Mouse (Mus musculus): Measurements from ENCODE around the gene Retsat. TPM values are rescaled to one million over a fixed set of nuclear protein-coding genes. Genes with fewer than 3 reads are reported as not detected.
A peak's percentile ranks its signal among the peaks of the same experiment; 100 is the strongest.

Retsat gene
- 100 to 1,000 TPM; 185 to 218 TPM for total RNA-seq (2021)

- peak; percentile 94 to 95 for DNase-seq
- intact Hi-C loops (cut with DNase I): loop anchor here (2.0 kb wide), 1 partner anchor 27 kb away; no protein-coding TSS in a partner anchor
Measured at GRCm38 (mm10) chr6:72597956-72598753, at the start of gene Retsat, which contains the start of gene Elmod3. TSS of gene Retsat (plus strand) at chr6:72598475. TSS of gene Elmod3 (minus strand) at chr6:72598413.

DNA sequence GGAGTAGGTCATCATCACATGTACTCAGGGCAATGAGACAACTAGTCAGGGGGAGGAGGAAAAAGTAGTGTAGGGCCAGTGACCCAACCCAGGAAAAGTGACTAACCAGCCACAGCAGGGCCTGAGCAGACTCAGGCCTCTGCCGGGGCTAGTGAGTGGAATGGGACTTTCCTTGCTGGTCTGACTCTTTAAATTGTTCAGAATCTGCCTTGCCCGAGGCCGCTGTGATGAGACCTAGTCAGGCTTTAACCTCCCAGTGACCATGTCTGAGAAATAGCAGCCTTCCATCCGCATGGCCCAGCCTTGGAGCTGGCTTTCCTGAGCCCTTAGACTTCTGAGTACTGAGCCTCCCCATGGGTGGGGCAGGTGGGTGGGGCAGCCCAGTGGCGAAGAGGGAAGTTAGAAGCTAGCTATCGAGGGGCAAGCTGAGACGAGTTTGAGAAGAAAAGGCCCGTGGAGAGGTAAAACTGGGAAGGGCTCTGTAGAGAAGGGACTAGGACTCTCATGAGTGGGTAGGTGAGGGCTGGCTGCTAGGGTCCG, 49.2 kb upstream of the Retsat start:
- peak; percentile 55 to 61 for DNase-seq

GRCm38 (mm10) chr6:72550025-72550424, 48.2 kb upstream of the Retsat start:
- DNase-seq: no peak
- intact Hi-C loops (cut with DNase I): no loop called here

More for the DNA sequence above, 49.2 kb upstream of the Retsat start:
- intact Hi-C loops (cut with DNase I): no loop called here

DNA sequence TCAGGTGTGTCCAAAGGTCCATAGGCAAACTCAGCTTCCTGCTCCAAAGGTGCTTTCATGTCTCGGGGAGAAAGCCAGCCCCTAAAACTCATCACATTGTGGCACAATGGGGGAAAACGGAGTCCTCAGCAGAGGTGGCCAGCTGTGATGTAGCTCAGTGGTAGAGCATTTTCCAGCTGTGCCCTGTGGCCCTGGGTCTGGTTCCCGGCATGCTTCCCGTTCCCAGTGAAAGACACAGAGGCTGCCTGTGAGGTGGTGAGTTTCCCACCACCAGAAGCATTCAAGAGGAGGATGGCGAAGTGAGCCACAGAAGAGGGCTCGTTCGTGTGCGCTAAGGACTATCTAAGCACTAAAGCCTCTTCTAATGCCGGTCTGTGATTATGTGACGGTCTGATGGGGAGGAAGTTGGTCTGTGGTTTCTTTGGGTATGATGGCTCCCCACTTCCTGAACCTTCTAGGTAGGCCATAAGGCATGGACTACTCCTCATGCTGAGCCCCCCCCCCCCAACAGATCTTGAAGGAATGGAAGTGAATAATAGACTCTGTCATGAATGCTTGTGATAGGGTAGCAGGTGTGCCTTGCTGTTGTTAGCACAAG, 47.7 kb upstream of the Retsat start:
- no peak for DNase-seq
- intact Hi-C loops (cut with DNase I): no loop called here

DNA sequence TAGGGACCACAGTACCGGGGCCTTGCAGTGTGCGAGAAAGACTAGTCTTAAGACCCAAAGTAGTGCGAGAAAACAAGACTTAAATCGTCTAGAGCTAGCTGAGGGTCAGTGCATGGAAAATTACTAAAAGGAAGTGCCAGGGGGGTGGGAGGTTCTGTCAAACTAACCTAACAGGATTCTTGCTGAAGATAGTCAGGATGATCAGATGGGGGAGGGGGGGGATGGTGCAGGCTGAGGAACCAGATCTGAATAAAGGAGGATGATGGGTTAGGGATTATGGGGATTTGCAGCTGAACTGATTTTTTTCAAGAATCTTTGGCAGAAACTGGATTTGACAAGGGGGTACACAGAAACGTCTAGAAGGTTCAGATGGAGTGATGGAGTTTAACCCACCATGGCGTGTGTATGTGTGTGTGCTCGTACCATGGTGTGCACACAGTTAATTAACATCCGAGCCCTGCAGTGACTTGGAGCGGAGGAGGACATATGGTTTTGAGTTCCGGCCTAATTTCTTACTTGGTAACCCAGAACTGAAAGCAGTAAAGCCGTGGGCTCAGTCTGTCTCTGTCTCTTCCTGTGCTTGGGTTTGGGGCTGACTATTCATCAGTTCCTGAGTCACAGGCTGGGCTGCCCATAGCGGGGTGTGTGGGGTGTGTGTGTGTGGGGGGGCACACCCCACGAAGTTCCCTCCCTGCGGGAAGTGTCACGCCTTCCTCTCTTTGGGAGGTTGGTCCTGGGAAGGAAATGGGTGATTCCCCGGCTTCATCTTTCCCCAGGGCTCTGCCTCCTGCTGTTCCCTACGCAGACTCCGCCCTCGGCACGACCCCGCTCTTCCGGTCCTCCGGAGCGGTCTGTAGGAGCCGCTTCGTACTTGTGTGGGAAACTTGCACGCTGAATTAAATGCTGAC, 45.9 kb upstream of the Retsat start:
- peak; percentile 66 to 76 for DNase-seq

GRCm38 (mm10) chr6:72553079-72553412, 45.2 kb upstream of the Retsat start:
- intact Hi-C loops (cut with DNase I): no loop called here
- DNase-seq: no peak

More for the DNA sequence above, 45.9 kb upstream of the Retsat start:
- intact Hi-C loops (cut with DNase I): no loop called here

DNA sequence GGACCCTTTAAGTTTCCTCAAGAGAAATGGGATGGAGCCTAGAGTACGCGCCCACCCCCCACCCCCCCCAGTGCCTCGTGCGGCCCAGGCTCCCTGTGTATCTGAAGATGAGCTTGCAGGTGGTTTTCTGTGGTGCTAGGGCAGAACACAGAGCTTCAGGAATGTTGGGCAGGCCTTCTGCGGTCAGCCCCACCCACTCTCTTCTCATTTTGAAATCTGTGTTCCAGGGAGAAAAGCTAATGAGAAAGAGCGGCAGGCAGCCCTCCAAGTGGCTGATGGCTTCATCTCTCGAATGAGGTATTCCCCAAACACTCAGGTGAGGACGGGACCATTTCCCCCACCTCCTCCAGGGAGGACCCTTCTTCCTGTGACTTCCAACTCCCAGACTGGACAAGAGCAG, 37.5 kb upstream of the Retsat start:
- intact Hi-C loops (cut with DNase I): no loop called here
- DNase-seq: no peak

DNA sequence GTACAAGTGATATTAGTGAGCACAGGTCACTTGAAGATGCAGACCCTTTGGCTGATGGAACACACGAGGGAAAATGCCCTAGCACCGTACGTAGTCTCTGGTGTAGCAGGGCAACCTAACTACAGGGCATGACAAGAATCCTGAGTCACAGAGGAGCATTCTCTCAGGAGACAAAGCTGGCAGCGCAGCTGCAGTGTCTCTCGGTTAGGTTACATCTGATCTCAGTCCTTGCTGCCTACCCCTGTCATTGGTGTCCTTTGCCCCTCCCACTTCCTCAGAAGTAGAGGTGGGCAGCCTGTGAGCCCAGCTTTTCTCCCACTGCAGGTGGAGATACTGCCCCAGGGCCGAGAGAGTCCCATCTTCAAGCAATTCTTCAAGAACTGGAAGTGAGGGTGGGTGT, 35.8 kb upstream of the Retsat start:
- DNase-seq: no peak
- intact Hi-C loops (cut with DNase I): no loop called here

DNA sequence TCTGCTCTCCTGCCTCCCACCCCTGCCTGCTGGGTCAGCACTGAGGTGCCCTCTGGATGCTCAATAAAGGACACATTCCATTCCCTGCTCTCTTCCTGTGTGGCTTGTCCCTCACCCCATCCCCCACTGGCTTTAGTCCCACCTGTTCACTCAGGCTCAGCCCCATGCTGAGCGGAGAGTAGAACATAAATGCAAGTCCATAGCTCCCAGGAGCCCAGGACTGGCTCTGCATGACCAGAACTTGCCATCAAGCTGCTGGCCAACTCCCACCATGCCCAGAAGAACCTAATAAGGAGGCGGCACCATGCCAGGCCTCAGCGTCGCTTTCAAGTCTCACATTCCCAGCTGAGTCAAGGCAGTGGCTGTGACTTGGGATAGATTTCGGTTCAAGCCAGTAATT, 35.4 kb upstream of the Retsat start:
- DNase-seq: no peak
- intact Hi-C loops (cut with DNase I): no loop called here

DNA sequence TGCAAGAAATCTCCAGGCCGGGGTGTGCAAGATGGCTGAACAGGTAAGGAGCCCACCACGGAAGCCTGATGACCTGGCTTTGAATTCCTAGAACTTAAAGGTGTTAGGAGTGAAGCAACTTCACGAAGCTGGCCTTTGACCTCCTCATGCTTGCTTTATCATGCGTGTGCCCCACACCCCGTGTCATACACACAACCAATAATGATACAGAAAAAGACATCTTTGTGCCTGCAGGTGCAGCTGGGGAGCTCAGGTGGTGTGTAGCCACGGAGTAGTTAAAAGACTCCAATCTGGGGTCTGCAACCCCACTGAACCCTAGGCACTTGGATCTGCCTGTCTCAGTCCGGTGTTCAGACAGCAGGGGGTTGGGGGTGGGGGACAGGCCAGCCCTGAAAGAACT, 32.8 kb upstream of the Retsat start:
- no peak for DNase-seq
- intact Hi-C loops (cut with DNase I): no loop called here

DNA sequence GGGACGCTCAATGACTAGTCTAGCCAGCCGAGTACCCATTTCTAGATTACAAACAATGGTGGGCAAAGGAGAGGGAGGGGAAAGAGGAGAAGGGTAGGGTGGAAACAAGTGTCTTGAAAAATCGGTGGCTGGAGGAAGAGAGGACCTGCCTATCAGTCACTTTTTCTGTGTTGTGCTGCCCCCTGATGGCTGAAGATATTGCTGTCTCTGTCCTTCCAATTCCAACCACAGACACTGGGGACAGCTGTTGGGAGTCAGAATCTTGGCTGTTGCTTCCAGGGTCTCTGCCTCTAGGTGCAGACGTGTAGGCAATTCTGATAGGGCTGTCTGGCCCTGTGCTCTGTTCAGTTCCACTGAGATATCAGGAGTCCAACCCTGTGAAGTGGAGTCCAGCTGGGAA, 32.2 kb upstream of the Retsat start:
- peak; percentile 91 to 92 for DNase-seq

GRCm38 (mm10) chr6:72567508-72567907, 30.8 kb upstream of the Retsat start:
- intact Hi-C loops (cut with DNase I): no loop called here
- DNase-seq: no peak

More for the DNA sequence above, 32.2 kb upstream of the Retsat start:
- intact Hi-C loops (cut with DNase I): loop anchor here (1.0 kb wide), 2 partner anchors 31 to 138 kb away; no protein-coding TSS in a partner anchor

DNA sequence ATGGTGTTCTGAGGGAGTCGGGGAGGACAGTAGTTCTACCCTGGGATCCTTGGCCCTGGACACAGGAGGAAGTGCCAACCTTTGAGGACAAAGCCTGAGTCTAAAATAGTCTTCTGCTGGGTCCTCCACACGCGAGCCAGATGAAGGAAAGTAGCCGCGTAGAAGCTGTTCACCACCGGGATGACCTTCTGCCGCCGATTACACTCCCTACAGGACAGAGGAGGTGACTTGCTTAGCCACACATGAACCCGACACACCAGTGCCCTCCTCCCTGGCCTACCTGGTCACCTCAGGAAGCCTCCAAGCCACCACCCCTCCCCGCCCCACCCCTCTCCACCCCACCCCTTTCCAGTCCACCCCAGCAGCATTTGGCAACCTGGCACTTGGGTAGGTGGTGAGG, 29.5 kb upstream of the Retsat start:
- intact Hi-C loops (cut with DNase I): no loop called here
- no peak for DNase-seq

GRCm38 (mm10) chr6:72570644-72571397, 27.5 kb upstream of the Retsat start:
- intact Hi-C loops (cut with DNase I): loop anchor here (2.0 kb wide), 1 partner anchor 28 kb away; the partner anchor contains the start of genes Elmod3 and Retsat
- peak in 1 of 2 experiments; percentile 29 for DNase-seq

DNA sequence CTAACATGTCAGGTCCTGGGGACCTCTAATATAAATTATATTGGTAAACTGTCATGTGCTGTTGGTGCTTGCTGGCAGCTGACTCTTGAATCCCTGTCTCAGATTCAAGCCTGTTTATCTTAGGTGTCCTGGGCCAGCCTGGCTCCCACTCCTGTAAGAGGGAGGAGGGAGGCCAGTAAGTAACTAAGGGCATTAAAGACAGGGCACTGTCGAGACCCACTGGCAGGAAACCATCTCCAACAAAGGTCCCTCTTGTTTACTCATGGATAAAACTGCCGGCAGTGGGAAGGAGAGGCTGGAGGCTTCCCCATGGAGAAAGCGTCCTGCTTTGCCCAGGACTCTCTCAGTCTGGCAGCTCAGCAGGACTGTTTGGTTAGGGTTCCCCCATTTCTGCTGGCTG, 26.4 kb upstream of the Retsat start:
- DNase-seq: no peak
- intact Hi-C loops (cut with DNase I): loop anchor here (2.0 kb wide), 1 partner anchor 27 kb away; the partner anchor contains the start of genes Elmod3 and Retsat

GRCm38 (mm10) chr6:72576041-72576440, 22.2 kb upstream of the Retsat start:
- intact Hi-C loops (cut with DNase I): no loop called here
- no peak for DNase-seq

DNA sequence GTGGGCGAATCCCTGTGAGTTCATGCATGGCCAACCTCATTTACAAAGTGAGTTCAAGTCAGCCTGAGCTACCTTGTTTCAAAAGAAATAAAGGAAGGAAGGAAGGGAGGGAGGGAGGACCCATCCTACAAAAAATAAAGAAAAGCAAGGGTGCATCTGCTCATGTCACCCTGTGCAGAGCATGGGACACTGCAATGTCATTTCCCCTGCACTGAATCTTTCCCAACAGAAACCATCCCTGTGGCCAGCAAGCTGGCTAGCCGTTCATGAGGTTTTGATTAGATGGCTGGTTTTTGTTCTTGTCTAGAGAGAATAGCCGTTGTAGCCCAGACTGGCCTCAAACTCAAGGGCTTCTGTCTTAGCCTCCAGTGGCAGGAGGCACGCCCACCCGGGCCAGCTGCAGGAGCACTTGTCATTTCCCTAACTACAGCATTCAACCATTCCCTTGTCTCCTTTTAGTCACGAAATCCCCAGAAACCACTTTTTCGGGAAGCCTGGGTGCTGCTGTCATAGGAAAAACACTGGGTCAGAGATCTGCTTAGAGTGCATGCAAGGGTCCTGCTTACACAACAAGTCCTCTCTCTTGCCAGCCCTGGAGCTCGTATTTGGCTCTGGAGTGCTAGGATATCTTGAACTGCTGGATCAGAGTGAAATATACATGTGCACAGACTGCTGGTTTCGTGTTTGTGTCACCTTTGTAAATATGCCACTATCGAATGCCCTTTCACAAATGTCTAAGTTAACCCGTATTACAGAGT, 16.5 kb upstream of the Retsat start:
- no peak for DNase-seq
- intact Hi-C loops (cut with DNase I): no loop called here

DNA sequence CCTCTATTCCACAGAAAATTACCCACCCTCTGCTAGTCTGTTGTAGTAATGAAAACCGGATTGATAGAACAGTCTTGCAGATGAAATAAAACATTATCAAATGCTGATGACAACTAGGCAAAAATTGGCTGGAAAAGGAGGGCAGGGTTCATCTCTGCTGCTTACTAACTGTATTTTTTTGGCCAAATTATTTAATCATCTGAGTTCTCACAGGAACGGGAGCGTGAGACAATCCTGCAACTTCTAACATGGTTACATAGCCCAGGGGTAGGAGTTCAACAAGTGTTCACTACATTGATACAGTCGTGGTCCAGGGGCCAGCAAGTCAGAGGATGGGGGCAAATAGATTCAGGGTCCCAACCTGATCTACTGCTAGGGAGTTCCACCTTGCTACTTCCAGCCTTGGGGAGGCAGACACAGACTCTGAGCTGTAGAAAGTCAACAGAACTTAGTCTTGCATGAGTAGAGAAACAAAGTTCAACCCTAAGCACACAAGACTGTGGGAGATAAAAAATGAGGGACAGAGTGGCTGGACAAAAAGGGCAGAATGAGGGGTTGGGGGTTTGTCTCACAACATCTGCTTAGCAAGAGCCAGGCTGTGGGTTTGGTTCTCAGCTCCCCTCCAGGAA, 14.9 kb upstream of the Retsat start:
- intact Hi-C loops (cut with DNase I): no loop called here
- DNase-seq: no peak

DNA sequence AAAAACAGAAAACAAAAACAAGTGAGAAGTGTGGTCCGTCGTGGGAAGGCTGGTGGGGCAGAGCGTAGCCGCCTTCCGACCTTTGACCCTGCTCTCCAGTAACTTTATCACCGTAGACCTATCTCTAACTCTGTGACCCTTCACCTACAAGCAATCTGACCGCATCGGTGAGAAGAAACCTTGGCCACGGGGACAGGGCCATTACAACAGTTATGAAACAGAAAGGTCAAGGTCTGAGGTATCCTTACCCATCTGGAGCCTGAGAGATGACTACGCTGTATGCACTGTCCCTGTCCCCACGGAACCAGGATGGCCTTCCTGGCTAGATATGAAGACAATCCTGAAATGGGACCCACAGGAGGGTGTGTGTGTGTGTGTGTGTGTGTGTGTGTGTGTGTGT, 14.1 kb upstream of the Retsat start:
- intact Hi-C loops (cut with DNase I): no loop called here
- DNase-seq: no peak
